Mouse (Mus musculus) E14TG2a.4 (cell line): ENCODE measurements at regions not wholly inside any gene's neighbourhood (a gene's known extent, or its start where the extent isn't known, plus 50 kb on each side); places are given as distances from the start of the nearest gene placed in this dataset.

Source experiments
- CTCF ChIP-seq: conservative IDR thresholded peaks from 2 replicates; pipeline ENCODE4 v1.5.1; 2014; ENCODE audit warnings: low read length
- NANOG ChIP-seq: IDR thresholded peaks from 2 replicates; pipeline ENCODE4 v1.6.1; 2014; ENCODE audit warnings: borderline replicate concordance, low read length, mixed read lengths
- POU5F1 ChIP-seq: IDR thresholded peaks from 2 replicates; pipeline ENCODE4 v1.6.1; 2014; ENCODE audit warnings: low read length, borderline replicate concordance

- TF ChIP-seq CTCF (no peak), NANOG (no peak), POU5F1 (no peak)
Measured at GRCm38 (mm10) chr13:97598507-97599431, 161.7 kb downstream of the Gm10260 start.
